Mouse (Mus musculus) neural tube, embryonic 15.5 days (tissue): ENCODE measurements at regions not wholly inside any gene's neighbourhood (a gene's known extent, or its start where the extent isn't known, plus 50 kb on each side); places are given as distances from the start of the nearest gene placed in this dataset.
A peak's percentile ranks its signal among the peaks of the same experiment; 100 is the strongest.

Experiments
- ATAC-seq: fragments of 200-750 bp; cut with Nextera tagmentation; 2 replicates; pipeline ENCODE4 v1.8.0; 2017; ENCODE audit warnings: mild to moderate bottlenecking, moderate TSS enrichment, moderate library complexity; ENCODE audit not compliant: low FRiP score
- H3K27ac ChIP-seq: fragments of 300-500 bp; sonication (generic); replicated peaks from 2 replicates; pipeline ENCODE4 v1.5.1; 2015; ENCODE audit warnings: mild to moderate bottlenecking, inconsistent platforms
- H3K27me3 ChIP-seq: fragments of 300-500 bp; sonication (generic); replicated peaks from 2 replicates; pipeline ENCODE4 v1.6.1; 2015; ENCODE audit warnings: inconsistent platforms
- H3K36me3 ChIP-seq: fragments of 300-500 bp; sonication (generic); 2 replicates; pipeline ENCODE4 v1.6.1; 2015; ENCODE audit warnings: inconsistent platforms
- H3K4me1 ChIP-seq: fragments of 300-500 bp; sonication (generic); 2 replicates; pipeline ENCODE4 v1.6.1; 2015; ENCODE audit warnings: inconsistent platforms
- H3K4me2 ChIP-seq: fragments of 300-500 bp; sonication (generic); 2 replicates; pipeline ENCODE4 v1.6.1; 2015; ENCODE audit warnings: inconsistent platforms, mild to moderate bottlenecking, moderate library complexity
- H3K4me3 ChIP-seq: fragments of 300-500 bp; sonication (generic); replicated peaks from 2 replicates; pipeline ENCODE4 v1.5.1; 2015; ENCODE audit warnings: mild to moderate bottlenecking, inconsistent platforms
- H3K9ac ChIP-seq: fragments of 300-500 bp; sonication (generic); replicated peaks from 2 replicates; pipeline ENCODE4 v1.6.1; 2015; ENCODE audit warnings: mild to moderate bottlenecking, inconsistent platforms
- H3K9me3 ChIP-seq: fragments of 300-500 bp; sonication (generic); replicated peaks from 2 replicates; pipeline ENCODE4 v1.6.1; 2016; ENCODE audit warnings: inconsistent platforms
- WGBS: fragments of 180-500 bp; shearing (Covaris S2); methylation state at CpG from one replicate; pipeline ENCODE4 v1.1.7; 2015; ENCODE audit warnings: mixed read lengths; 5-methylcytosine and 5-hydroxymethylcytosine counted together

DNA sequence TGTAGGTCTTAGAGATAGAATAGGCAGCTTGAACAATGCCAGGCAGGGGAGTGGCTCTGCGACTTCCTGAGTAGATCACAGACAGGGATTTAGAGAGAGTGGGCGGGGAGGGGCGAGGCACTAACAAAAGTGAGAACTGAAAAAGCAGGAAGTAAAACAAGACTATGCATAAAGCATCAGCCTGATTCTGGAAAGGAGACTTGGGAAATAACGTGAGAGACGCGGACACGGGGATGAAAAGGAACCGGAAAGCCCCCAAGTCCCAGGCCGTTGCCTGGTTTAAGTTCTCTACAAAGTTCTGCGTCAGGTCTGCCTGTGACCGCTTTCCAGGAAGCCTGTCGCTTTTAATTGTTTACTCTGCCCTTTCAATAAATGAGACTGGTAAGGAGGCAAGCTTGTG lies 86.3 kb downstream of the D16Ertd472e start:
- H3K4me2 ChIP-seq, result peak overlapping the region; percentile 31
- H3K27me3 ChIP-seq, result no peaks in the 10 kb centered on the region
- H3K4me3 ChIP-seq, result no peak overlapping the region
- H3K4me1 ChIP-seq, result peaks cover 5% of the 10 kb centered on the region; the same call in 1 of the 2 replicates
- no peaks in the 10 kb centered on the region for H3K9me3 ChIP-seq
- no peak overlapping the region for H3K9ac ChIP-seq
- H3K27ac ChIP-seq, result no peak overlapping the region
- H3K36me3 ChIP-seq, result no peaks in the 10 kb centered on the region
- no peak for ATAC-seq
- 26% methylated on average over 12 of the region's 12 CpGs for WGBS

DNA sequence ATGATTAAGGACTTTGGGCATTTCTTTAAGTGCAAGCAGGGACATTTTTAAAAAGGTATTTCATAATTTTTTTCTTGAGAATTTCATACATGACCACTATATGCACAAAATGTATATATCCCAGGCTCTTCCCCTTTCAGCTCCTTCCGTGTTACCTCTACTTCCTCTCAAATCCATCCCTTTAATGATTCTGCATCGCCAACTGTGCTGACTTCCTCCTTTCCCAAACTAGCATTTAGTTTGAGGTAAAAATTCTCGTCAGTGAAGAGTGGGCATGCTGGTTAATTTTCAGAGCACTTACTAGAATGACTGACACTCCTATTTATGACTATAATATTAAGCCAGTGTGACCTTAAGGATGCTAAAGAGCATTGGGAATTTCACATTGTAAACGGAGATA lies 86.9 kb downstream of the D16Ertd472e start:
- no peaks in the 10 kb centered on the region for H3K27me3 ChIP-seq
- H3K9ac ChIP-seq, result no peak overlapping the region
- H3K9me3 ChIP-seq, result no peaks in the 10 kb centered on the region
- no peak for ATAC-seq
- WGBS, result 56% methylated on average over 4 of the region's 4 CpGs
- no peak overlapping the region for H3K4me3 ChIP-seq
- peaks cover 5% of the 10 kb centered on the region; the same call in 1 of the 2 replicates for H3K4me1 ChIP-seq
- no peak overlapping the region for H3K4me2 ChIP-seq
- no peaks in the 10 kb centered on the region for H3K36me3 ChIP-seq
- H3K27ac ChIP-seq, result no peak overlapping the region

DNA sequence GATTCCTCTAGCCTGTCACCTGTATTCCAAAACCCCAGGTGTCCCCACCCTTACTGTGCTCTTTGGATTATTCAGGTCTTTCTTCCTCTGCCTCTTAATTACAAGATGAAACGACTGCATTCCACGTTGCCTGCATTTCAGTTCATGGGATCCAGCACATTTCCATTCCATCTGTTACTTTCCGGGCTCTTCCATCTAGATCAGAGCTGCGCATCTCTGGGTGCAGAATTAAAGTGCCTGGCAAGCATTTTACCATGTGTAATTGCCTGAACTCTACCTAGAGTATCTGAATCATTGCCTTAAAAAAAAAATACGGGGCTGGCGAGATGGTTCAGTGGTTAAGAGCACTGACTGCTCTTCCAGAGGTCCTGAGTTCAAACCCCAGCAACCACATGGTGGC lies 90.0 kb downstream of the D16Ertd472e start:
- no peak overlapping the region for H3K4me2 ChIP-seq
- H3K27me3 ChIP-seq, result no peaks in the 10 kb centered on the region
- H3K9ac ChIP-seq, result no peak overlapping the region
- H3K4me3 ChIP-seq, result no peak overlapping the region
- no peaks in the 10 kb centered on the region for H3K36me3 ChIP-seq
- H3K27ac ChIP-seq, result no peak overlapping the region
- 84% methylated on average over 6 of the region's 6 CpGs for WGBS
- peaks cover 5% of the 10 kb centered on the region; the same call in 1 of the 2 replicates for H3K4me1 ChIP-seq
- no peak for ATAC-seq
- H3K9me3 ChIP-seq, result no peaks in the 10 kb centered on the region

DNA sequence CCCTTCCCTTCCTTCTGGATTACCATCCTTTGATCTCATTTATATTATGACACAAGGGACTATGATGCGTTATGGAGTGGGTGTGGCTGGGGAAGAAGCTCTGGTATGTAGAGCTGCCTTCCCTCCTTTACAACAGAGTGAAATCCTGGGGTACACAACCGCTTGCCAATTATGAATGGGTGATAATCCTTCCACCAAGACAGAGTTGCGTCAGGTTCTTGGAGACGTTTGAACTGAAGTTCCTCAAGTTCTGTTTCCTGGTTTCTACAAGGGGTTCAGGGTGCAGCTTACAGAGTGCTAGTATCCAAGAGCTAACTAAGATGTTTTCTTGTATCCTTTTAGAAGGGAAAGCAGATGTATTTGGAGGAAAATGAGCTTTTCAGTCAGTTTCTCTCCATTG lies 92.2 kb downstream of the D16Ertd472e start:
- no peak overlapping the region for H3K27ac ChIP-seq
- WGBS, result 89% methylated on average over 4 of the region's 4 CpGs
- H3K4me1 ChIP-seq, result no peaks in the 10 kb centered on the region
- no peaks in the 10 kb centered on the region for H3K36me3 ChIP-seq
- no peak for ATAC-seq
- H3K9ac ChIP-seq, result no peak overlapping the region
- H3K4me2 ChIP-seq, result no peak overlapping the region
- H3K9me3 ChIP-seq, result no peaks in the 10 kb centered on the region
- H3K27me3 ChIP-seq, result no peaks in the 10 kb centered on the region
- no peak overlapping the region for H3K4me3 ChIP-seq

DNA sequence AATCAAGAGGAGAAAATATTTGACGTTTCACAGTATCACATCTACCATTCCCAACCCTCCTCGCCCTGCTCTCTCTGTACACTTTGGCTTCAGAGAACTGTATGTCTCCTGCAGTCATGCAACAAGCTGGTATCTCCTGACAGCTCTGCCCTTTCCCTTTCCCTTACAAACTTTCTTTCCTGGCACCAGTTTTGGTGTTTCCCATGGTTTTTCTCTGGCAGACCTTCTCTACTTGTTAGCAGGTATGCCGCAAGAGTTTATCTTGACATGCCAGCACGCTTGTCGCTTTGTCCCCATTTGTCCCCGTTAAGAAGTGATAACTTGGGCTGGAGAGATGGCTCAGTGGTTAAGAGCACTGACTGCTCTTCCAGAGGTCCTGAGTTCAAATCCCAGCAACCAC lies 94.9 kb downstream of the D16Ertd472e start:
- Histone ChIP-seq H3K27ac (no peak overlapping the region), H3K9ac (no peak overlapping the region), H3K4me3 (no peak overlapping the region), H3K9me3 (no peaks in the 10 kb centered on the region), H3K4me2 (no peak overlapping the region), H3K27me3 (no peaks in the 10 kb centered on the region), H3K4me1 (no peaks in the 10 kb centered on the region), H3K36me3 (no peaks in the 10 kb centered on the region)
- WGBS, result 91% methylated on average over 6 of the region's 6 CpGs
- ATAC-seq, result no peak

DNA sequence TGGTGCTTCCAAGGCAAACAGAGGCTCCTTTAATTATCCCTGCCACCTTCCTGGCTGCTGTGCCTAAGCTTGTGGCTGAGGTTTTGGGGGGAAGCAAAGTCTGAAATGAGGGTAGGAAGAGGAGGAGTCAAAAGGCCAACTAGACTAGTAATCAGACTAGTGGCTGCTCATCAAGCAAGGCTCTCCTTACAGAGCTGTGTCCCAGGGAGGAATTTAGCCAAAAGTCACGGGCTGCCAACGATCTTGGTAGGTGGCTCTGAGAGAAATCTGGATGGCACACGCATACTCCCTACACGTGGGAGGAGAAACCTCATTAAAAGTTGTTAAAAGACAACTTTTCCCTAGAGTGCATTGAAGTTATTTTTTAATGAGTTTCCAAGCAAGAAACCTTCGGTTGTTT lies 95.4 kb downstream of the D16Ertd472e start:
- Histone ChIP-seq H3K4me3 (no peak overlapping the region), H3K27ac (no peak overlapping the region)
- WGBS, result 67% methylated on average over 5 of the region's 5 CpGs

DNA sequence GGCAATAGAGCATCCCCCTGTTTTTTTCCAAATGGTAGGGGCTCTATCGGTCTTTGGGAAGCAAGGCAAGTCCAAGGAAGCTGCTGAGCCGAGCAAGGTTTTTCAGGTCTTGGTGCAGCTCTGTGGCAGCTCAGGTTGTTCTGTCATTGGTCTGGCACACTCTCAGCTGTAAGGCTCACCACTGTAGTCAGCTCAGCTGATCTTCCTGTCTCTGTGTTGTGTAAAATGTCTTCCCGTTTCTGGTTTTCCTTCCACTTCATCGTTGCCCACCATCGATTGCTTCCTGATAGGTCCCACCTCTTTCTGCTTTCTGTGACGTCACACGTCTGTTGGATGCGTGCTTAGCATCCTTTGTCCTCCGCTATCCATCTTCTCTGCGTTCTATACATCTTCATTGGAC lies 96.2 kb downstream of the D16Ertd472e start:
- H3K27me3 ChIP-seq, result no peaks in the 10 kb centered on the region
- 95% methylated on average over 10 of the region's 10 CpGs for WGBS

More for the DNA sequence above, 95.4 kb downstream of the D16Ertd472e start:
- no peak overlapping the region for H3K4me2 ChIP-seq
- no peak overlapping the region for H3K9ac ChIP-seq
- H3K4me1 ChIP-seq, result no peaks in the 10 kb centered on the region
- ATAC-seq, result no peak
- H3K27me3 ChIP-seq, result no peaks in the 10 kb centered on the region
- H3K9me3 ChIP-seq, result no peaks in the 10 kb centered on the region
- no peaks in the 10 kb centered on the region for H3K36me3 ChIP-seq

DNA sequence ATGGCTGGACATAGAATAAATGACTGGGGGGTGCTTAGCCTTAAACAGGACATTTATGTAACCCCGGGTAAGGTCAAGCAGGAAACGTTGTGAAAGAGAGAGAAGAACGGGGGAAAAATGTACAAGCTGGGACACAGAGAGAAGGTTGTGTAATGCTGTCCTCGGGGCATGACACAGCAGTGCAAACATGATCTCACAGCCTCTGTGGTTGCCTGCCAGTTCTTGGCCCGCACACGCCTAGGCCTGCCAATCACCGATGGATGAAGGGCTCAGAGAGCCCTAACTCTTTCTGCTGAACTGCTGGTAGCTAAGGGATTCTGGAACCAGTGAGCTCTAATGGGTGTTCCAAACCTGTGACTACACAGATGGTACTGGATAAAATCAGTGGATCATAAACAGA lies 96.5 kb upstream of the Btg3 start:
- 89% methylated on average over 7 of the region's 7 CpGs for WGBS
- Histone ChIP-seq H3K9ac (no peak overlapping the region), H3K9me3 (no peaks in the 10 kb centered on the region), H3K27ac (no peak overlapping the region), H3K27me3 (no peaks in the 10 kb centered on the region), H3K4me2 (no peak overlapping the region), H3K4me1 (no peaks in the 10 kb centered on the region), H3K36me3 (no peaks in the 10 kb centered on the region), H3K4me3 (no peak overlapping the region)
- no peak for ATAC-seq

More for the DNA sequence above, 96.2 kb downstream of the D16Ertd472e start:
- no peak for ATAC-seq
- Histone ChIP-seq H3K4me1 (no peaks in the 10 kb centered on the region), H3K36me3 (no peaks in the 10 kb centered on the region), H3K4me2 (no peak overlapping the region), H3K9ac (no peak overlapping the region), H3K27ac (no peak overlapping the region), H3K4me3 (no peak overlapping the region), H3K9me3 (no peaks in the 10 kb centered on the region)

DNA sequence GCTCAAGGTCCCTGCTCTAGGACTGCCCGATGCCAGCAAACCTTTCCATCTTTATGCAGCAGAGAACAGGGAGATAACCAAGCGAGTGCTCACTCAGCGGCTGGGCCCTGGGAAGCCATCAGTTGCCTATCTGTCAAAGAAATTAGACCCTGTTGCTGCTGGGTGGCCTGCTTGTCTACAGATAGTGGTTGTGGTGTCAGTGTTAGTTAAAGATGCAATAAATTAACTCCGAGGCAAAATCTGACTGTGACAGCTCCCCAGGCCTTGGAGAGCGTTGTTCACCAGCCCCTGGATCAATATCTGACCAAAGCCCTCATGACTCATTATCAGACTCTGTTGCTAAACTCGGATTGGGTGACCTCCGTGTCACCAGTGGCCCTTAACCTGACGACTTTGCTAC lies 83.0 kb upstream of the Btg3 start:
- H3K27me3 ChIP-seq, result no peaks in the 10 kb centered on the region
- H3K36me3 ChIP-seq, result no peaks in the 10 kb centered on the region
- ATAC-seq, result no peak
- no peak overlapping the region for H3K27ac ChIP-seq
- H3K4me1 ChIP-seq, result 0 out of 2 replicates have a peak, but pooled peaks cover 2% of the 10 kb centered on the region
- 80% methylated on average over 8 of the region's 8 CpGs for WGBS
- H3K4me3 ChIP-seq, result no peak overlapping the region
- no peaks in the 10 kb centered on the region for H3K9me3 ChIP-seq
- H3K9ac ChIP-seq, result no peak overlapping the region
- no peak overlapping the region for H3K4me2 ChIP-seq

DNA sequence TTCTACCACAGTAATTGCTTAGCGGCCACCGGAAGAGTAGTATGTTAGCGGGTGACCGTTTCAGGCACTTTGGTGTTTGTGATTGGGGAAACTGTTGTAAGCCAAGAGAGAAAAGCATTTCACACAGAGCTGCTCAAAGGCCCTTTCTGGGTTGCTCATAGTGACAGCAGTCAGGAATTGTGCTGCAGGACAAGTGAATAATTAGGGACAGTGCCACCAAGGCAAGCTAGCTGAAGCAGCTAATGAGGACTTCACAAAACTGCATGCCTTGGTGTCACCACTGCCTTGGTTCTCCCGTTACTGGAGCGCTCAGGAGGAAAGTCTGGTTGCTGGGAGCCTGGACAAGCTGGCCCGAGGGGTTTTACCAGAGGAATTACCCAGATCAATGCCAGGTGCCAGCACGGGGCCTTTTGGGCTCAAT lies 80.7 kb upstream of the Btg3 start:
- Histone ChIP-seq H3K9ac (no peak overlapping the region), H3K9me3 (no peaks in the 10 kb centered on the region), H3K4me3 (no peak overlapping the region), H3K36me3 (no peaks in the 10 kb centered on the region), H3K4me1 (0 out of 2 replicates have a peak, but pooled peaks cover 2% of the 10 kb centered on the region), H3K27ac (no peak overlapping the region), H3K27me3 (no peaks in the 10 kb centered on the region), H3K4me2 (no peak overlapping the region)
- WGBS, result 64% methylated on average over 8 of the region's 8 CpGs
- no peak for ATAC-seq

- Histone ChIP-seq H3K4me3 (no peak overlapping the region), H3K4me2 (no peak overlapping the region), H3K9ac (no peak overlapping the region), H3K4me1 (0 out of 2 replicates have a peak, but pooled peaks cover 2% of the 10 kb centered on the region), H3K9me3 (no peaks in the 10 kb centered on the region), H3K27me3 (no peaks in the 10 kb centered on the region), H3K27ac (no peak overlapping the region), H3K36me3 (no peaks in the 10 kb centered on the region)
- 54% methylated on average over 10 of the region's 10 CpGs for WGBS
- ATAC-seq, result no peak
Measured at GRCm38 (mm10) chr16:78456345-78456744, 79.4 kb upstream of the Btg3 start.

DNA sequence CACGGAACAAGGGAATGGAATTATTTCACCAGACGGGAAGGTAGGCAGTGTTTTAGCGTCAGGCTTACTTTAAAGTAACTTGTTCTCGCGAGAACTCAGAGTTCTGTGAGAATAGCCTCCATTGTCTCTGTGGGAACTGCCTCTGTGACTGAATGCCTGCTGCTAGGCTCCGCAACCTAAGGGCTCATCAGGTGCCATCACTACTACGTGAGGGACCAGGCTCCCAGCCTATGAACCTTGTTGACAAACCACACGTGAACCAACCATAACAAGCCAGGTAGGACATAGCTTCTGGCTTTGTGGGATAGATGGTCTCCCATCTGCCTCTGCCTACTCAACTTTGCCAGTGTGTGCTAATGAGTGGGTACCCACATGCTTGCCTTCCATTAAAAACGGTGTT lies 77.5 kb upstream of the Btg3 start:
- H3K36me3 ChIP-seq, result no peaks in the 10 kb centered on the region
- H3K4me3 ChIP-seq, result no peak overlapping the region
- H3K9ac ChIP-seq, result no peak overlapping the region
- 89% methylated on average over 9 of the region's 9 CpGs for WGBS
- 0 out of 2 replicates have a peak, but pooled peaks cover 2% of the 10 kb centered on the region for H3K4me1 ChIP-seq
- H3K4me2 ChIP-seq, result no peak overlapping the region
- no peak overlapping the region for H3K27ac ChIP-seq
- no peaks in the 10 kb centered on the region for H3K9me3 ChIP-seq
- ATAC-seq, result no peak
- H3K27me3 ChIP-seq, result no peaks in the 10 kb centered on the region

- Histone ChIP-seq H3K4me2 (no peak overlapping the region), H3K9me3 (no peaks in the 10 kb centered on the region), H3K27me3 (no peaks in the 10 kb centered on the region), H3K9ac (no peak overlapping the region), H3K4me3 (no peak overlapping the region), H3K4me1 (no peaks in the 10 kb centered on the region), H3K27ac (no peak overlapping the region), H3K36me3 (no peaks in the 10 kb centered on the region)
- ATAC-seq, result no peak
- 10% methylated on average over 10 of the region's 10 CpGs for WGBS
Measured at GRCm38 (mm10) chr16:78452303-78452702, 75.3 kb upstream of the Btg3 start.
